Mouse (Mus musculus): ENCODE measurements around the gene Ugt1a5. TPM values are rescaled to one million over a fixed set of nuclear protein-coding genes. Genes with fewer than 3 reads are reported as not detected.
"Not testable (repeated sequence)": the region's sequence is repeated elsewhere in the genome, so short reads cannot be mapped to it uniquely, and the experiment has no call there.

Ugt1a5 gene
- total RNA-seq, 1 experiment, result not detected

DNA sequence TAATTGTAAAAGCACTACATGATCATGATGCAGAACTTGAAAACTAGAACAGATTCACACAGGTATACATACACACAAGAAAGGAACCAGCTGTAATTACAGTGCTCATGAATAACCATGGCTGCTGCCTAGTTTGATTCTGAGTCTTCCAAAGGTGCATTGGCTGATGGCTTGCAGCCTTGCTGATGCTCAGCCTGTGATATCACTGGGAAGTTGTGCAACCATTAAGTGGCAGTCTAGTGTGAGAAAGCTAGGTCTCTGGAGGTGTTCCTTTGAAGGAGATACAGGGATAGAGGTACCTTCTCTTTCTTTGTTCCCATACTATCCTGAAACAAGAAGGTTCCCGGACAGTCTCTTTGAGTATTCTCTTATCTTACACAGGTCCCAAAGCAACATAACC lies 53.2 kb downstream of the Ugt1a5 start:
- DNase-seq (ENCODE audit: low read depth, low spot score), result no peak
- Histone ChIP-seq H3K9me3 (ENCODE audit: control insufficient read depth, insufficient read depth, low read depth, low read length) (no peaks in the 10 kb centered on the region), H3K4me1 (ENCODE audit: control insufficient read depth in 2 of 2, insufficient read depth in 2 of 2, low read length in 2 of 2, poor library complexity in 1 of 2) (no peaks in the 10 kb centered on the region), H3K36me3 (ENCODE audit: control insufficient read depth, insufficient read depth, low read length, poor library complexity, severe bottlenecking) (no peaks in the 10 kb centered on the region), H3K27ac (ENCODE audit: insufficient read depth, low read depth, low read length, poor library complexity, severe bottlenecking) (no peak overlapping the region), H3K9ac (ENCODE audit: insufficient read depth, low read depth, low read length, poor library complexity, severe bottlenecking) (no peak overlapping the region), H3K4me3 (ENCODE audit: insufficient read depth in 1 of 2, low read depth in 1 of 2, low read length in 2 of 2, poor library complexity in 1 of 2, severe bottlenecking in 1 of 2) (no peak overlapping the region)
- TF ChIP-seq ZC3H11A (IDR thresholded peaks at IDR 0.05; ENCODE audit: borderline replicate concordance, low read depth, low read length) (no peak), CHD2 (IDR thresholded peaks at IDR 0.05; ENCODE audit: low read depth, low read length) (no peak), ZNF384 (IDR thresholded peaks at IDR 0.05; ENCODE audit: low read depth, low read length) (no peak), MAFK (IDR thresholded peaks at IDR 0.05; ENCODE audit: insufficient read depth, low read depth, low read length) (no peak), HCFC1 (IDR thresholded peaks at IDR 0.05; ENCODE audit: borderline replicate concordance, insufficient read depth, low read length) (no peak)
- in situ Hi-C loops (cut with MboI; ENCODE audit: low sequenced_read_pairs in 2 of 2, unreplicated experiment in 2 of 2), result no loop called here

GRCm38 (mm10) chr1:88220336-88220735 lies 54.5 kb downstream of the Ugt1a5 start:
- Histone ChIP-seq H3K36me3 (ENCODE audit: control insufficient read depth, insufficient read depth, low read length, poor library complexity, severe bottlenecking) (no peaks in the 10 kb centered on the region), H3K9ac (ENCODE audit: insufficient read depth, low read depth, low read length, poor library complexity, severe bottlenecking) (no peak overlapping the region), H3K27ac (ENCODE audit: insufficient read depth, low read depth, low read length, poor library complexity, severe bottlenecking) (no peak overlapping the region), H3K4me3 (ENCODE audit: insufficient read depth in 1 of 2, low read depth in 1 of 2, low read length in 2 of 2, poor library complexity in 1 of 2, severe bottlenecking in 1 of 2) (no peak overlapping the region), H3K9me3 (ENCODE audit: control insufficient read depth, insufficient read depth, low read depth, low read length) (no peaks in the 10 kb centered on the region), H3K4me1 (ENCODE audit: control insufficient read depth in 2 of 2, insufficient read depth in 2 of 2, low read length in 2 of 2, poor library complexity in 1 of 2) (no peaks in the 10 kb centered on the region)
- in situ Hi-C loops (cut with MboI; ENCODE audit: low sequenced_read_pairs in 2 of 2, unreplicated experiment in 2 of 2), result no loop called here
- no peak for TF ChIP-seq ZNF384 (IDR thresholded peaks at IDR 0.05; ENCODE audit: low read depth, low read length)
- TF ChIP-seq MAFK (IDR thresholded peaks at IDR 0.05; ENCODE audit: insufficient read depth, low read depth, low read length), result no peak
- no peak for TF ChIP-seq ZC3H11A (IDR thresholded peaks at IDR 0.05; ENCODE audit: borderline replicate concordance, low read depth, low read length)
- TF ChIP-seq CHD2 (IDR thresholded peaks at IDR 0.05; ENCODE audit: low read depth, low read length), result no peak
- no peak for TF ChIP-seq HCFC1 (IDR thresholded peaks at IDR 0.05; ENCODE audit: borderline replicate concordance, insufficient read depth, low read length)
- no peak for DNase-seq (ENCODE audit: low read depth, low spot score)

- Histone ChIP-seq H3K27ac (ENCODE audit: insufficient read depth, low read depth, low read length, poor library complexity, severe bottlenecking) (no peak overlapping the region), H3K9ac (ENCODE audit: insufficient read depth, low read depth, low read length, poor library complexity, severe bottlenecking) (no peak overlapping the region), H3K9me3 (ENCODE audit: control insufficient read depth, insufficient read depth, low read depth, low read length) (no peaks in the 10 kb centered on the region), H3K4me1 (ENCODE audit: control insufficient read depth in 2 of 2, insufficient read depth in 2 of 2, low read length in 2 of 2, poor library complexity in 1 of 2) (no peaks in the 10 kb centered on the region), H3K36me3 (ENCODE audit: control insufficient read depth, insufficient read depth, low read length, poor library complexity, severe bottlenecking) (no peaks in the 10 kb centered on the region), H3K4me3 (ENCODE audit: insufficient read depth in 1 of 2, low read depth in 1 of 2, low read length in 2 of 2, poor library complexity in 1 of 2, severe bottlenecking in 1 of 2) (no peak overlapping the region)
- TF ChIP-seq ZC3H11A (IDR thresholded peaks at IDR 0.05; ENCODE audit: borderline replicate concordance, low read depth, low read length), result no peak
- no peak for TF ChIP-seq CHD2 (IDR thresholded peaks at IDR 0.05; ENCODE audit: low read depth, low read length)
- no peak for TF ChIP-seq MAFK (IDR thresholded peaks at IDR 0.05; ENCODE audit: insufficient read depth, low read depth, low read length)
- no peak for TF ChIP-seq HCFC1 (IDR thresholded peaks at IDR 0.05; ENCODE audit: borderline replicate concordance, insufficient read depth, low read length)
- TF ChIP-seq ZNF384 (IDR thresholded peaks at IDR 0.05; ENCODE audit: low read depth, low read length), result no peak
- DNase-seq (ENCODE audit: low read depth, low spot score), result no peak
- in situ Hi-C loops (cut with MboI; ENCODE audit: low sequenced_read_pairs in 2 of 2, unreplicated experiment in 2 of 2), result no loop called here
These were observed 56.4 kb downstream of the Ugt1a5 start for GRCm38 (mm10) chr1:88222216-88222615.

DNA sequence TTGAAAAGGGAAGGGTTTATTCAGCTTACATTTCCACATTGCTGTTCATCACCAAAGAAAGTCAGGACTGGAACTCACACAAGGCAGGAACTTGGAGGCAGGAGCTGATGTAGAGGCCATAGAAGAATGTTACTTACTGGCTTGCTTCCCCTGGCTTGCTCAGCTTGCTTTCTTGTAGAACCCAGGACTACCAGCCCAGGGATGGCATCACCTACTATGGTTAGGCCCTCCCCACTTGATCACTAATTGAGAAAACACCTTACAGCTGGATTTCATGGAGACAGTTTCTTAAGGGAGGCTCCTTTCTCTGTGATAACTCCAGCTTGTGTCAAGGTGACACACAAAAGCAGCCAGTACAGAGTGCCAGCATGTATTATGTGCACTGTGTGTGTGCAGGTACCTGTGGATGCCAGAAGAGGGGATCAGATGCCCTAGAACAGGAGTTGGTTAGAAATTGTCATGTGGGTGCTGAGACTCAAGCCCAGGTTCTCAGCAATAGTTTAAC lies 57.3 kb downstream of the Ugt1a5 start:
- H3K9ac ChIP-seq (ENCODE audit: insufficient read depth, low read depth, low read length, poor library complexity, severe bottlenecking); H3K9me3 ChIP-seq (ENCODE audit: control insufficient read depth, insufficient read depth, low read depth, low read length); H3K4me3 ChIP-seq (ENCODE audit: insufficient read depth in 1 of 2, low read depth in 1 of 2, low read length in 2 of 2, poor library complexity in 1 of 2, severe bottlenecking in 1 of 2); in situ Hi-C loops (cut with MboI; ENCODE audit: low sequenced_read_pairs in 2 of 2, unreplicated experiment in 2 of 2); DNase-seq (ENCODE audit: low read depth, low spot score); H3K27ac ChIP-seq (ENCODE audit: insufficient read depth, low read depth, low read length, poor library complexity, severe bottlenecking); H3K4me1 ChIP-seq (ENCODE audit: control insufficient read depth in 2 of 2, insufficient read depth in 2 of 2, low read length in 2 of 2, poor library complexity in 1 of 2); H3K36me3 ChIP-seq (ENCODE audit: control insufficient read depth, insufficient read depth, low read length, poor library complexity, severe bottlenecking): not testable (repeated sequence)

- no peak for TF ChIP-seq ZC3H11A (IDR thresholded peaks at IDR 0.05; ENCODE audit: borderline replicate concordance, low read depth, low read length)
- no peak for TF ChIP-seq MAFK (IDR thresholded peaks at IDR 0.05; ENCODE audit: insufficient read depth, low read depth, low read length)
- TF ChIP-seq HCFC1 (IDR thresholded peaks at IDR 0.05; ENCODE audit: borderline replicate concordance, insufficient read depth, low read length), result no peak
- TF ChIP-seq CHD2 (IDR thresholded peaks at IDR 0.05; ENCODE audit: low read depth, low read length), result no peak
- no peak for TF ChIP-seq ZNF384 (IDR thresholded peaks at IDR 0.05; ENCODE audit: low read depth, low read length)
- H3K9me3 ChIP-seq (ENCODE audit: control insufficient read depth, insufficient read depth, low read depth, low read length), result no peaks in the 10 kb centered on the region
- no peaks in the 10 kb centered on the region for H3K4me1 ChIP-seq (ENCODE audit: control insufficient read depth in 2 of 2, insufficient read depth in 2 of 2, low read length in 2 of 2, poor library complexity in 1 of 2)
- H3K27ac ChIP-seq (ENCODE audit: insufficient read depth, low read depth, low read length, poor library complexity, severe bottlenecking), result no peak overlapping the region
- H3K4me3 ChIP-seq (ENCODE audit: insufficient read depth in 1 of 2, low read depth in 1 of 2, low read length in 2 of 2, poor library complexity in 1 of 2, severe bottlenecking in 1 of 2), result no peak overlapping the region
- DNase-seq (ENCODE audit: low read depth, low spot score), result no peak
- no peaks in the 10 kb centered on the region for H3K36me3 ChIP-seq (ENCODE audit: control insufficient read depth, insufficient read depth, low read length, poor library complexity, severe bottlenecking)
- in situ Hi-C loops (cut with MboI; ENCODE audit: low sequenced_read_pairs in 2 of 2, unreplicated experiment in 2 of 2), result no loop called here
- no peak overlapping the region for H3K9ac ChIP-seq (ENCODE audit: insufficient read depth, low read depth, low read length, poor library complexity, severe bottlenecking)
These were observed 57.8 kb downstream of the Ugt1a5 start for GRCm38 (mm10) chr1:88223591-88223990.

Measured in ES-E14 (cell line).